Mouse (Mus musculus): ENCODE measurements around the gene Dnm3.

GRCm38 (mm10) chr1:162077454-162077853, 400.4 kb downstream of the Dnm3 start:
- TF ChIP-seq CTCF (IDR thresholded peaks at IDR 0.05 in 2 of 3, conservative IDR thresholded peaks at IDR 0.05 in 1 of 3; ENCODE audit: control insufficient read depth in 1 of 3, insufficient read depth in 1 of 3, low read depth in 2 of 3, low read length in 3 of 3, poor library complexity in 1 of 3, severe bottlenecking in 1 of 3), result no peak
- no peak for TF ChIP-seq RAD21 (IDR thresholded peaks at IDR 0.05; ENCODE audit: low read depth, low read length)
- no peak for TF ChIP-seq USF1 (IDR thresholded peaks at IDR 0.05; ENCODE audit: low read depth, low read length)
- no peak for TF ChIP-seq ZC3H11A (IDR thresholded peaks at IDR 0.05; ENCODE audit: low read depth, low read length)
- TF ChIP-seq ZNF384 (IDR thresholded peaks at IDR 0.05; ENCODE audit: low read depth, low read length), result no peak
